Mouse (Mus musculus): Measurements from ENCODE around the gene Pdxk. TPM values are rescaled to one million over a fixed set of nuclear protein-coding genes. Genes with fewer than 3 reads are reported as not detected.
A peak's percentile ranks its signal among the peaks of the same experiment; 100 is the strongest.

The Pdxk gene
- polyA plus RNA-seq, 1 experiment from 2014 or later, result 52.3 TPM

DNA sequence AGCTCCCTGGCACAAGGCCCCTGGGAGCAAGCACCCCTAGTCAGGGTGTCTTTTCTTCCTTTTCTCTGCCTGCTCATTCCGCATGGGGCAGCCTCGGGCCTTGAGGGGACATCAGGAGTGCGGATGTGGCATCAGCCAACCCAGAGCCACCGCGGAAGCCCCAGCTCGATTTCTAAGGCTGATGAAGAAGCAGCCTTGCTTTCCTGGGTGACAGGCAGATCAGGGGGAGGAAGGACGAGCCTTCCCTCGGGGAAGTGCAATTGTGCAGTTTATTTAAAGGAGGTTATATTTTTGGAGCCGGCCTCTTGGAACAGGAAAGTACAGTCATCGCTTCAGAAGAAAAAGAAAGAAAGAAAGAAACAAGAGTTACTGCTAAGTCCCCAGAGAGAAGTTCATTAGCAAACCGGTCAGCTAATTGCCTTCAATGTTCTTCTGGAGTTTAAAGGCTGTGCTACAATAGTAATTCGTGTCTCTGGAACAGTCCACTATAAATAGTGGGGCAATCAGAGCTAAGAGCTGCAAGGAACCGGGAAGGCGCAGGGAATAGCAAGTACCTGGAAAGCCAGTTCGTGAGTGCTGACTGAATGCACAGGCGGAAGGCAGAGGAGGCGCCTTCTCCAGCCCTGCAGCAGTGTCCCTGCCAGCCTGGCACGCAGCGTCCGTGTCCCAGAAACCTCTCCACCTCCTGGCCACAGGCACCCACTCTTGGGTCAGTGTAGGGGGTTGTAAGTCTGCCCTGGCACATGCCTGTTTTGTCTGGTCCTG, 76.4 kb downstream of the Pdxk start:
- H3K4me1 ChIP-seq, result no peaks in the 10 kb centered on the region
- no peak overlapping the region for H3K27ac ChIP-seq
- WGBS, result 67% methylated on average over 20 of the region's 20 CpGs
- no peaks in the 10 kb centered on the region for H3K9me3 ChIP-seq
- no peak overlapping the region for H3K9ac ChIP-seq
- H3K4me3 ChIP-seq, result no peak overlapping the region
- H3K4me2 ChIP-seq, result no peak overlapping the region
- ATAC-seq (replicated peaks), result no peak
- H3K36me3 ChIP-seq (replicated peaks), result no peaks in the 10 kb centered on the region
- peaks cover 29% of the 10 kb centered on the region for H3K27me3 ChIP-seq (replicated peaks)

Small RNA genes within 50 kb of the gene (microRNA-seq; reads per million reads assigned to microRNA genes)
- gene Mir6410, result not detected
- 2.9 reads per million, percentile 12 among the genes with 10 or more reads in this experiment for gene Mir6907
- 0.74 reads per million for gene Mir6908

Other genes starting within 250 kb of the Pdxk start
- gene Trappc10, start 220.3 kb downstream of the Pdxk start, polyA plus RNA-seq (2015; fragmentation: Nextera tagmentation; extraction: Ambion mirVana), result 27.2 and 29.2 TPM in 2 replicates
- gene Agpat3, start 112.5 kb downstream of the Pdxk start, polyA plus RNA-seq (2015; fragmentation: Nextera tagmentation; extraction: Ambion mirVana), result 73.4 and 77.7 TPM in 2 replicates
- gene Rrp1, start 51.9 kb downstream of the Pdxk start, polyA plus RNA-seq (2015; fragmentation: Nextera tagmentation; extraction: Ambion mirVana), result 419 and 432 TPM in 2 replicates
- gene Cstb, start 39.3 kb downstream of the Pdxk start, polyA plus RNA-seq (2015; fragmentation: Nextera tagmentation; extraction: Ambion mirVana), result 83.9 and 92.7 TPM in 2 replicates
- gene Olfr1358, start 52.5 kb upstream of the Pdxk start, polyA plus RNA-seq (2015; fragmentation: Nextera tagmentation; extraction: Ambion mirVana), result not detected in 2 replicates
- gene Ilvbl, start 109.4 kb upstream of the Pdxk start, polyA plus RNA-seq (2015; fragmentation: Nextera tagmentation; extraction: Ambion mirVana), result 66.3 and 78.9 TPM in 2 replicates
- 3.4 and 4.3 TPM in 2 replicates for gene Syde1, start 127.0 kb upstream of the Pdxk start, polyA plus RNA-seq (2015; fragmentation: Nextera tagmentation; extraction: Ambion mirVana)
- not detected in 2 replicates for gene Olfr1357, start 153.1 kb upstream of the Pdxk start, polyA plus RNA-seq (2015; fragmentation: Nextera tagmentation; extraction: Ambion mirVana)

All from midbrain, embryonic 15.5 days (tissue).